Mouse (Mus musculus) lung, postnatal 0 days (tissue): ENCODE data around the gene Noc2l.

ENCODE experiments used
- CTCF ChIP-seq: IDR thresholded peaks from 2 replicates; pipeline ENCODE4 v1.5.1; 2016; ENCODE audit warnings: antibody characterized with exemption, mild to moderate bottlenecking
- EP300 ChIP-seq: IDR thresholded peaks from 2 replicates; pipeline ENCODE4 v1.6.1; 2016; ENCODE audit warnings: antibody characterized with exemption, mild to moderate bottlenecking, control low read depth

- TF ChIP-seq CTCF (no peak), EP300 (no peak)
Observed at GRCm38 (mm10) chr4:156236651-156237447, 1.0 kb downstream of the Noc2l start.
